ENCODE assay signal across 31 mouse cellular contexts in genomic region chr10:117634323-117635030, GRCm38 (mm10).
"Had no signal": no experiment of that assay in that cellular context is flagged by ENCODE, and none has a peak within 500 bp of the region (broad histone marks: within the 10 kb centered on the region; RNA-seq: fewer than 3 reads in every experiment).

No protein-coding gene starts in this region.

- H3K4me2 ChIP-seq: limb, embryonic 12.5 days; limb, embryonic 13.5 days; limb, embryonic 15.5 days; liver, embryonic 11.5 days; liver, embryonic 12.5 days; liver, embryonic 13.5 days; liver, embryonic 15.5 days; lung, embryonic 14.5 days; lung, embryonic 15.5 days; midbrain, embryonic 11.5 days; midbrain, embryonic 12.5 days; midbrain, embryonic 13.5 days; midbrain, embryonic 15.5 days had no signal

- H3K4me3 ChIP-seq: limb, embryonic 10.5 days; limb, embryonic 12.5 days; limb, embryonic 13.5 days; limb, embryonic 15.5 days; liver, embryonic 12.5 days; liver, embryonic 13.5 days; liver, embryonic 15.5 days; lung, embryonic 15.5 days; megakaryocyte, embryonic 14.5 days; midbrain, embryonic 10.5 days; midbrain, embryonic 12.5 days; midbrain, embryonic 13.5 days; midbrain, embryonic 15.5 days; myocyte had no signal

- ATAC-seq: liver, embryonic 12.5 days; liver, postnatal 0 days; lung, postnatal 0 days; midbrain, embryonic 13.5 days; midbrain, embryonic 15.5 days; midbrain, embryonic 16.5 days had no signal

- H3K36me3 ChIP-seq: limb, embryonic 13.5 days; limb, embryonic 15.5 days; liver, embryonic 12.5 days; liver, embryonic 13.5 days; liver, embryonic 15.5 days; lung, embryonic 15.5 days; midbrain, embryonic 10.5 days; midbrain, embryonic 12.5 days; midbrain, embryonic 13.5 days; midbrain, embryonic 15.5 days had no signal

- H3K9me3 ChIP-seq: limb, embryonic 10.5 days; limb, embryonic 12.5 days; limb, embryonic 13.5 days; limb, embryonic 15.5 days; liver, embryonic 12.5 days; liver, embryonic 13.5 days; liver, embryonic 15.5 days; lung, embryonic 15.5 days; midbrain, embryonic 10.5 days; midbrain, embryonic 12.5 days; midbrain, embryonic 13.5 days; midbrain, embryonic 15.5 days had no signal

- H3K27ac ChIP-seq: limb, embryonic 10.5 days; limb, embryonic 12.5 days; limb, embryonic 13.5 days; limb, embryonic 15.5 days; liver, embryonic 12.5 days; liver, embryonic 13.5 days; liver, embryonic 14.5 days; liver, embryonic 15.5 days; lung, embryonic 15.5 days; macrophage; midbrain, embryonic 10.5 days; midbrain, embryonic 12.5 days; midbrain, embryonic 13.5 days; midbrain, embryonic 15.5 days had no signal

- DNase-seq: left cerebral cortex, postnatal 4 days; liver; liver, embryonic 13.5 days; liver, postnatal 0 days; lung, adult 18-20 months; lung, adult 2 months; lung, embryonic 14.5 days; lung, postnatal 10 days; lung, postnatal 14 days; lung, postnatal 36 days; lung, postnatal 4 days; midbrain, embryonic 14.5 days had no signal

- H3K4me1 ChIP-seq: limb, embryonic 13.5 days had no signal

- H3K9ac ChIP-seq: limb, embryonic 12.5 days; limb, embryonic 13.5 days; limb, embryonic 15.5 days; liver, embryonic 12.5 days; liver, embryonic 13.5 days; liver, embryonic 14.5 days; liver, embryonic 15.5 days; liver, postnatal 0 days; lung, embryonic 14.5 days; lung, embryonic 15.5 days; midbrain, embryonic 12.5 days; midbrain, embryonic 13.5 days; midbrain, embryonic 15.5 days had no signal
